Mouse (Mus musculus) lung, postnatal 36 days (tissue): ENCODE results near the gene Opa3.
A peak's percentile ranks its signal among the peaks of the same experiment; 100 is the strongest.

Experiments
- DNase-seq: peaks from one replicate; pipeline ENCODE4 v3.0.0; 2022; ENCODE audit warnings: mixed read lengths

The Opa3 gene

GRCm38 (mm10) chr7:19252078-19252477, 23.9 kb downstream of the Opa3 start:
- no peak for DNase-seq

- no peak for DNase-seq
Observed at GRCm38 (mm10) chr7:19253437-19253836, 25.3 kb downstream of the Opa3 start.

GRCm38 (mm10) chr7:19255395-19255794, 27.3 kb downstream of the Opa3 start:
- no peak for DNase-seq

- DNase-seq, result peak; percentile 38
Observed at GRCm38 (mm10) chr7:19256567-19256966, 28.4 kb downstream of the Opa3 start.

GRCm38 (mm10) chr7:19257390-19258022, 29.4 kb downstream of the Opa3 start:
- peak; percentile 94 for DNase-seq

GRCm38 (mm10) chr7:19258336-19258735, 30.2 kb downstream of the Opa3 start:
- no peak for DNase-seq

GRCm38 (mm10) chr7:19265147-19265546, 37.0 kb downstream of the Opa3 start:
- no peak for DNase-seq

- peak; percentile 65 for DNase-seq
Observed at GRCm38 (mm10) chr7:19265928-19266822, 38.0 kb downstream of the Opa3 start.

- peak; percentile 70 for DNase-seq
Observed at GRCm38 (mm10) chr7:19267051-19267450, 38.9 kb downstream of the Opa3 start.

GRCm38 (mm10) chr7:19268993-19269681, 41.0 kb downstream of the Opa3 start:
- DNase-seq, result peak; percentile 72

GRCm38 (mm10) chr7:19269721-19270441, 41.7 kb downstream of the Opa3 start:
- peak; percentile 85 for DNase-seq

- no peak for DNase-seq
Observed at GRCm38 (mm10) chr7:19270509-19271237, 42.5 kb downstream of the Opa3 start.

GRCm38 (mm10) chr7:19271238-19272172, 43.4 kb downstream of the Opa3 start, which contains the start of gene Vasp:
Gene Vasp (minus strand): TSS chr7:19271817.
- peak; percentile 93 for DNase-seq

- peak; percentile 93 for DNase-seq
Observed at GRCm38 (mm10) chr7:19272173-19272764, 44.1 kb downstream of the Opa3 start.

GRCm38 (mm10) chr7:19276253-19276652, 48.1 kb downstream of the Opa3 start:
- DNase-seq, result peak; percentile 45

- no peak for DNase-seq
Observed at GRCm38 (mm10) chr7:19279052-19279451, 50.9 kb downstream of the Opa3 start.

- no peak for DNase-seq
Observed at GRCm38 (mm10) chr7:19279581-19280114, 51.5 kb downstream of the Opa3 start, which contains the start of gene Ppm1n. Gene Ppm1n (minus strand): TSS chr7:19280064.

GRCm38 (mm10) chr7:19281680-19282304, 53.7 kb downstream of the Opa3 start:
- DNase-seq, result peak; percentile 74

GRCm38 (mm10) chr7:19282385-19282784, 54.3 kb downstream of the Opa3 start, which contains the start of gene Rtn2:
Gene Rtn2 (plus strand): TSS chr7:19282624.
- peak; percentile 77 for DNase-seq
